In genomic region chr3:26834178-26835050, GRCm38 (mm10) we compare ENCODE assay signal across 8 mouse cellular contexts.
A peak's percentile ranks its signal among the peaks of the same experiment; 100 is the strongest.
DNase-seq lines count a peak whose midpoint lies in the region; ATAC-seq and TF ChIP-seq lines count a peak whose summit lies in the region.

No protein-coding gene starts in this region.

- no peak overlapping the region; a peak in 1 of 4 replicates for H3K27ac ChIP-seq in heart, embryonic 14.5 days (replicated peaks in 1 of 2; ENCODE audit: control insufficient read depth in 1 of 2, insufficient read depth in 1 of 2, low read depth in 2 of 2, low read length in 2 of 2)
- no peak overlapping the region for H3K27ac ChIP-seq in ES-E14 (ENCODE audit: insufficient read depth, low read depth, low read length, poor library complexity, severe bottlenecking)
- H3K27ac ChIP-seq in embryonic facial prominence, embryonic 11.5 days (replicated peaks; ENCODE audit: low read depth, low read length): no peak overlapping the region
- H3K27ac ChIP-seq in kidney, postnatal 0 days: no peak overlapping the region
- peak overlapping the region; percentile 25; the same call in 1 of the 2 replicates for H3K27ac ChIP-seq in midbrain, embryonic 16.5 days (ENCODE audit: low read length)

- ATAC-seq in heart, embryonic 14.5 days (ENCODE audit: insufficient number of reproducible peaks, insufficient read depth, low FRiP score, low read depth): peak; percentile 59; the same call in 1 of the 2 replicates
- no peak for ATAC-seq in embryonic facial prominence, embryonic 11.5 days (replicated peaks; ENCODE audit: insufficient number of reproducible peaks, low FRiP score, low TSS enrichment, low read depth)
- ATAC-seq in kidney, postnatal 0 days (replicated peaks; ENCODE audit: low FRiP score, low read depth): peak; percentile 54; the same call in 1 of the 2 replicates
- peak; percentile 83 for ATAC-seq in midbrain, embryonic 16.5 days

- H3K4me3 ChIP-seq in heart, embryonic 14.5 days (ENCODE audit: control insufficient read depth in 1 of 2, insufficient read depth in 1 of 2, low read depth in 1 of 2, low read length in 2 of 2): no peak overlapping the region
- H3K4me3 ChIP-seq in ES-E14 (ENCODE audit: insufficient read depth in 1 of 2, low read depth in 1 of 2, low read length in 2 of 2, poor library complexity in 1 of 2, severe bottlenecking in 1 of 2): no peak overlapping the region
- H3K4me3 ChIP-seq in embryonic facial prominence, embryonic 11.5 days (ENCODE audit: low read depth, low read length): no peak overlapping the region
- no peak overlapping the region for H3K4me3 ChIP-seq in kidney, postnatal 0 days (replicated peaks; ENCODE audit: low read depth, low read length)
- H3K4me3 ChIP-seq in midbrain, embryonic 16.5 days (ENCODE audit: low read depth, low read length): no peak overlapping the region

- DNase-seq in heart, adult 11 months: no peak
- DNase-seq in ES-E14 (ENCODE audit: low read depth, low spot score): peak; percentile 25
- peak; percentile 49 for DNase-seq in embryonic facial prominence, embryonic 11.5 days (ENCODE audit: low spot score)
- peak; percentile 65 for DNase-seq in kidney, postnatal 0 days (ENCODE audit: low spot score)
- no peak for DNase-seq in thymus, postnatal 0 days (ENCODE audit: low spot score)
- DNase-seq in natural killer cell, adult 2 months (ENCODE audit: low spot score in 2 of 2): no peak

- H3K27me3 ChIP-seq in heart, embryonic 14.5 days (ENCODE audit: control insufficient read depth, insufficient read depth, low read length): no peaks in the 10 kb centered on the region
- H3K27me3 ChIP-seq in embryonic facial prominence, embryonic 11.5 days (ENCODE audit: control insufficient read depth, insufficient read depth, low read length): no peaks in the 10 kb centered on the region
- H3K27me3 ChIP-seq in kidney, postnatal 0 days (ENCODE audit: insufficient read depth, low read length): no peaks in the 10 kb centered on the region
- no peaks in the 10 kb centered on the region for H3K27me3 ChIP-seq in midbrain, embryonic 16.5 days (ENCODE audit: control insufficient read depth, insufficient read depth, low read depth, low read length)

- no peaks in the 10 kb centered on the region for H3K9me3 ChIP-seq in heart, embryonic 14.5 days (ENCODE audit: control insufficient read depth, low read length)
- no peaks in the 10 kb centered on the region for H3K9me3 ChIP-seq in ES-E14 (ENCODE audit: control insufficient read depth, insufficient read depth, low read depth, low read length)
- no peaks in the 10 kb centered on the region for H3K9me3 ChIP-seq in embryonic facial prominence, embryonic 11.5 days (replicated peaks; ENCODE audit: control insufficient read depth, low read length)
- H3K9me3 ChIP-seq in kidney, postnatal 0 days (replicated peaks; ENCODE audit: low read length): no peaks in the 10 kb centered on the region
- no peaks in the 10 kb centered on the region for H3K9me3 ChIP-seq in midbrain, embryonic 16.5 days (replicated peaks; ENCODE audit: control insufficient read depth, low read length, poor library complexity, severe bottlenecking)

- 59% methylated on average over 21 of the region's 21 CpGs for WGBS in heart, embryonic 14.5 days
- 75% methylated on average over 21 of the region's 21 CpGs for WGBS in embryonic facial prominence, embryonic 11.5 days
- WGBS in kidney, postnatal 0 days: 65% methylated on average over 21 of the region's 21 CpGs
- WGBS in midbrain, embryonic 16.5 days: 49% methylated on average over 21 of the region's 21 CpGs

- no peaks in the 10 kb centered on the region for H3K36me3 ChIP-seq in heart, embryonic 14.5 days (ENCODE audit: control insufficient read depth, insufficient read depth, low read length)
- H3K36me3 ChIP-seq in ES-E14 (ENCODE audit: control insufficient read depth, insufficient read depth, low read length, poor library complexity, severe bottlenecking): no peaks in the 10 kb centered on the region
- H3K36me3 ChIP-seq in embryonic facial prominence, embryonic 11.5 days (replicated peaks; ENCODE audit: control insufficient read depth, insufficient read depth, low read depth, low read length): no peaks in the 10 kb centered on the region
- no peaks in the 10 kb centered on the region for H3K36me3 ChIP-seq in kidney, postnatal 0 days (ENCODE audit: insufficient read depth, low read length)
- no peaks in the 10 kb centered on the region for H3K36me3 ChIP-seq in midbrain, embryonic 16.5 days (ENCODE audit: control insufficient read depth, insufficient read depth, low read length)

- H3K4me2 ChIP-seq in heart, embryonic 14.5 days (ENCODE audit: low read length): peak overlapping the region; percentile 24; the same call in 1 of the 2 replicates
- H3K4me2 ChIP-seq in embryonic facial prominence, embryonic 11.5 days (ENCODE audit: low read depth, low read length): no peak overlapping the region
- no peak overlapping the region for H3K4me2 ChIP-seq in kidney, postnatal 0 days (ENCODE audit: low read length)
- H3K4me2 ChIP-seq in midbrain, embryonic 16.5 days (ENCODE audit: low read length): no peak overlapping the region

- in situ Hi-C loops in ES-E14 (cut with MboI; ENCODE audit: low sequenced_read_pairs in 2 of 2, unreplicated experiment in 2 of 2): no loop called here

- peaks cover 0 to 7% of the 10 kb centered on the region in 2 experiments; a peak in 3 of 4 replicates for H3K4me1 ChIP-seq in heart, embryonic 14.5 days (ENCODE audit: control insufficient read depth in 2 of 2, insufficient read depth in 2 of 2, low read length in 2 of 2)
- H3K4me1 ChIP-seq in ES-E14 (ENCODE audit: control insufficient read depth in 2 of 2, insufficient read depth in 2 of 2, low read length in 2 of 2, poor library complexity in 1 of 2): no peaks in the 10 kb centered on the region
- H3K4me1 ChIP-seq in embryonic facial prominence, embryonic 11.5 days (ENCODE audit: control insufficient read depth, insufficient read depth, low read length): no peaks in the 10 kb centered on the region
- H3K4me1 ChIP-seq in kidney, postnatal 0 days (replicated peaks; ENCODE audit: insufficient read depth, low read length): no peaks in the 10 kb centered on the region
- peaks cover 15% of the 10 kb centered on the region for H3K4me1 ChIP-seq in midbrain, embryonic 16.5 days (ENCODE audit: control insufficient read depth, insufficient read depth, low read length)

- H3K9ac ChIP-seq in heart, embryonic 14.5 days (ENCODE audit: low read length): no peak overlapping the region
- H3K9ac ChIP-seq in ES-E14 (ENCODE audit: insufficient read depth, low read depth, low read length, poor library complexity, severe bottlenecking): no peak overlapping the region
- H3K9ac ChIP-seq in embryonic facial prominence, embryonic 11.5 days (replicated peaks; ENCODE audit: low read length): no peak overlapping the region
- no peak overlapping the region for H3K9ac ChIP-seq in kidney, postnatal 0 days (ENCODE audit: low read depth, low read length)
- no peak overlapping the region for H3K9ac ChIP-seq in midbrain, embryonic 16.5 days (ENCODE audit: low read depth, low read length)

- peak; percentile 74 for TF ChIP-seq CTCF in kidney, postnatal 0 days (IDR thresholded peaks at IDR 0.05; ENCODE audit: low read depth)

TF ChIP-seq in ES-E14, 5 proteins besides CTCF, POLR2A, EP300 and RAD21:
- TF ChIP-seq HCFC1 (IDR thresholded peaks at IDR 0.05; ENCODE audit: borderline replicate concordance, insufficient read depth, low read length) (no peak), ZC3H11A (IDR thresholded peaks at IDR 0.05; ENCODE audit: borderline replicate concordance, low read depth, low read length) (peak; percentile 49; the same call in 1 of the 2 replicates)

Comparison
In these comparisons a context has a peak if more than half of its experiments do, and no peak if none do; other contexts are left out.
1. DNase-seq: peak in ES-E14 (single experiment), embryonic facial prominence, embryonic 11.5 days (single experiment) and kidney, postnatal 0 days (single experiment); none in heart, adult 11 months (single experiment), thymus, postnatal 0 days (single experiment) and natural killer cell, adult 2 months (0 of 2).